Mouse (Mus musculus) heart, embryonic 16.5 days (tissue): Measurements from ENCODE around the gene Tdgf1. TPM values are rescaled to one million over a fixed set of nuclear protein-coding genes. Genes with fewer than 3 reads are reported as not detected.
A peak's percentile ranks its signal among the peaks of the same experiment; 100 is the strongest.

ENCODE experiments used
- ATAC-seq: fragments of 200-750 bp; cut with Nextera tagmentation; replicated peaks from 2 replicates; pipeline ENCODE4 v1.8.0; 2017; ENCODE audit warnings: moderate number of reproducible peaks; ENCODE audit not compliant: insufficient read depth, low FRiP score; ENCODE audit errors: extremely low read depth
- H3K27ac ChIP-seq: fragments of 300-500 bp; sonication (generic); 2 replicates; pipeline ENCODE4 v1.5.1; 2014; ENCODE audit warnings: mild to moderate bottlenecking, low read length, control low read depth, moderate library complexity
- H3K27me3 ChIP-seq: fragments of 300-500 bp; sonication (generic); 2 replicates; pipeline ENCODE4 v1.6.1; 2014; ENCODE audit warnings: low read length, mixed read lengths; ENCODE audit not compliant: control insufficient read depth, insufficient read depth
- H3K36me3 ChIP-seq: fragments of 300-500 bp; sonication (generic); 2 replicates; pipeline ENCODE4 v1.6.1; 2014; ENCODE audit not compliant: control insufficient read depth, insufficient read depth
- H3K4me1 ChIP-seq: fragments of 300-500 bp; sonication (generic); 2 replicates; pipeline ENCODE4 v1.6.1; 2014; ENCODE audit warnings: low read length, mixed read lengths; ENCODE audit not compliant: control insufficient read depth, insufficient read depth
- H3K4me2 ChIP-seq: fragments of 300-500 bp; sonication (generic); 2 replicates; pipeline ENCODE4 v1.6.1; 2014; ENCODE audit warnings: low read depth, mild to moderate bottlenecking, control low read depth, low read length
- H3K4me3 ChIP-seq: fragments of 300-500 bp; sonication (generic); 2 replicates; pipeline ENCODE4 v1.5.1; 2014; ENCODE audit warnings: mild to moderate bottlenecking, control low read depth, low read length
- H3K9ac ChIP-seq: fragments of 300-500 bp; sonication (generic); 2 replicates; pipeline ENCODE4 v1.6.1; 2014; ENCODE audit warnings: low read length, control low read depth
- H3K9me3 ChIP-seq: fragments of 300-500 bp; sonication (generic); replicated peaks from 2 replicates; pipeline ENCODE4 v1.6.1; 2016; ENCODE audit warnings: low read length; ENCODE audit not compliant: control insufficient read depth
- WGBS: fragments of 180-500 bp; shearing (Covaris S2); extraction: QIAGEN DNeasy Blood & Tissue Kit; methylation state at CpG from one replicate; pipeline ENCODE4 v1.1.7; 2014; 5-methylcytosine and 5-hydroxymethylcytosine counted together
- polyA plus RNA-seq: library from polyadenylated mRNA; unstranded; fragments of >200 nt; fragmentation: Nextera tagmentation; extraction: Ambion mirVana; gene quantifications from 2 replicates; pipeline ENCODE4 v1.2.1, GENCODE M21; 2015

The Tdgf1 gene
- polyA plus RNA-seq, 1 experiment from 2014 or later: not detected

DNA sequence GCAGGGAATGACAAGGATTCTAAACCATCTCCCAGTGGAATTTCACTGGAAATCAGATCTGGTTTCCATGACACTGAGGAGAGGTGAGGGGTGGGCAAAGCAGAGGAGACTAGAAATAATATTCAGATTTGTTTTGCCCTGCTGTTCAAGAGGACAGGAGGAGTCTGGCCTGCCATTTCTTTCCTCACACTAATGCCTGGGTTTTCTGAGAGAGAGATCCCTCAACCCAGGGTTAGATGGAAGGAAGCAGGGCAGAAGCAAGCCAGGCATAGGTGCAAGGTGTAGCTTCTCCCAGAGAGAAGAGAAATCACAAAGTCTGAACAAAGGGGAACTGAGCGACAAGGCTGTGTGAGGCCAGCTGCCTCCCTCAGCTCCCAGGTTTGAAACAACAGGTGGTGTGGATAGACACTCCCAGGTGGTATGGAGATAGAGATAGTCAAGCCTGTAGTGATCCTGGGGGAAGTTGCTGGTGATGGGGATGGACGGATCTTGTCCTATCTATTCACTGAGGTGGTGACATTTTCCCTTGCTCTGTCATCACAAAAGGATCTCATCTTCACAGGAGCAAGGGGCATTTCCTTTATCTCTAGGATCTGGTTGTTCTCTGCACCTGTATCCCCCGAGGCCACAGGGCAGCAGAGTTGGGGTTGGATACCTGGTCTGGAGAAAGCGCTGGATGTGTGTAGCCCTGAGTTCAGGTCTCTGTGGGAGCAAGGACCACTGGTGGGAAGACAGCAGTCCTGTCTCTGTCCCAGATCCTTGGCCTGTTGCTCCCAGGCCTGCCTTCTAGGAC lies 37.9 kb downstream of the Tdgf1 start:
- no peak overlapping the region for H3K9ac ChIP-seq
- no peaks in the 10 kb centered on the region for H3K9me3 ChIP-seq
- H3K4me2 ChIP-seq: no peak overlapping the region
- H3K27ac ChIP-seq: no peak overlapping the region
- no peak overlapping the region for H3K4me3 ChIP-seq
- no peaks in the 10 kb centered on the region for H3K4me1 ChIP-seq
- no peak for ATAC-seq
- no peaks in the 10 kb centered on the region for H3K36me3 ChIP-seq
- 72% methylated on average over 4 of the region's 4 CpGs for WGBS
- no peaks in the 10 kb centered on the region for H3K27me3 ChIP-seq

DNA sequence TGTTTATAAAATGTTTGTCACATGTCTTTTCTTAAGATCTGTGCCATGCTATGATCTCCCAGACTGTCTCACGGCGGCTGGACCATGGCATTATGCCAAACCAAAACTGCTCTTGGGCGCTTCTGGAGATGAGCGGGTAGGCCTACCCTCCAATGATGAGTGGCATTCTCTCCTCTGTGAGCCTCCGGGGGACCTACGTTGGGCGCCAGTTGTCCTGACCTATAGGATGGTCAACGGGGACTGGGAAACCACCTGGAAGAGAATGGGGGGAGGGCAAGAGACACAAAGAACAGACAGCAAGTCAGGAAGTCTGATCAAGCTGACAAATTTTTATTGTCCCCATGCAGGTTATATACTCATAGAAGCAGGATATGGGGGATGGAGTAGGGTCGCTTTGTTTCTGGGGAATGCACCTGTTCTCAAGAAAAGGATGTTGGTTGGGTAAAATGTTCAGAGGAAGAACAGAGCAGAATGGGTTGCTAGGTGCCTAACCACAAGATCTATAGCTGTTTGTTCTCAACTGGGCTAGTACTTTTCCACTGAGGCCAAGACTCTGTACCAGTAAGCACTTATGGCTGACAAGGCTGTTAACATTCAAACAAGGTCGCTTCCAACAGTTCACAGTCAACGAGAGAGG lies 38.6 kb downstream of the Tdgf1 start:
- Histone ChIP-seq H3K36me3 (no peaks in the 10 kb centered on the region), H3K4me3 (no peak overlapping the region), H3K27me3 (no peaks in the 10 kb centered on the region), H3K9me3 (no peaks in the 10 kb centered on the region), H3K4me2 (no peak overlapping the region), H3K9ac (no peak overlapping the region), H3K4me1 (no peaks in the 10 kb centered on the region), H3K27ac (no peak overlapping the region)
- WGBS: 89% methylated on average over 11 of the region's 11 CpGs
- ATAC-seq: no peak; the same call in 1 of the 2 replicates

GRCm38 (mm10) chr9:110902271-110902670 lies 43.7 kb downstream of the Tdgf1 start:
- H3K9ac ChIP-seq: no peak overlapping the region
- no peak overlapping the region for H3K27ac ChIP-seq
- no peaks in the 10 kb centered on the region for H3K27me3 ChIP-seq
- H3K9me3 ChIP-seq: no peaks in the 10 kb centered on the region
- H3K4me2 ChIP-seq: no peak overlapping the region
- ATAC-seq: no peak
- no peaks in the 10 kb centered on the region for H3K36me3 ChIP-seq
- 53% methylated on average over 4 of the region's 4 CpGs for WGBS
- no peak overlapping the region for H3K4me3 ChIP-seq
- H3K4me1 ChIP-seq: no peaks in the 10 kb centered on the region; the same call in 1 of the 2 replicates

DNA sequence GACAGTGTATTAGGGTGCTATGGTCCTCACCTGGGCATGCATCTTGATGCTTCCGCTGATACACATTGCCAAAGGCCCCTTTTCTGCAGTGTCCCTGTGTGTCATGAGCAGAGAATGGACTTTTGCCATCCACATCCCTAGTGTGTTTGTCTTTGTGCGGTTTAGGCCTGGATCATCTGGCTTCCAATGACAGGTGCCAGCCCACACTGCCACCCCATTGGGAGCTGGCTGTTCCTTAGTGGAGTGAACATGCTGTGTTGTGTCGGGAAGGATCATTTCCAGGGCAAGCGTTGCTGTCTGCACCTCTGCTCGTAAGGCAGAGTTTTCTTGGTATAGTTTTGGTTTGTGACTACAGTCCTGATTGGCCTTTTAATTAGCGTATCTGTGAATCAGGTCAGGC lies 44.8 kb downstream of the Tdgf1 start:
- Histone ChIP-seq H3K27ac (no peak overlapping the region), H3K4me1 (peaks cover 4% of the 10 kb centered on the region), H3K4me3 (no peak overlapping the region), H3K36me3 (no peaks in the 10 kb centered on the region), H3K9me3 (no peaks in the 10 kb centered on the region), H3K4me2 (no peak overlapping the region), H3K9ac (no peak overlapping the region), H3K27me3 (no peaks in the 10 kb centered on the region)
- WGBS: 86% methylated on average over 6 of the region's 6 CpGs
- no peak for ATAC-seq

GRCm38 (mm10) chr9:110899451-110900008 lies 46.4 kb downstream of the Tdgf1 start:
- no peak for ATAC-seq
- 31% methylated on average over 10 of the region's 10 CpGs for WGBS

GRCm38 (mm10) chr9:110896595-110896994 lies 49.4 kb downstream of the Tdgf1 start:
- no peaks in the 10 kb centered on the region for H3K9me3 ChIP-seq
- peak; percentile 55 for ATAC-seq
- H3K4me2 ChIP-seq: peak overlapping the region; percentile 30
- WGBS: 11% methylated on average over 6 of the region's 6 CpGs
- no peak overlapping the region for H3K4me3 ChIP-seq
- no peaks in the 10 kb centered on the region for H3K36me3 ChIP-seq
- no peak overlapping the region for H3K27ac ChIP-seq
- H3K9ac ChIP-seq: no peak overlapping the region
- H3K4me1 ChIP-seq: peaks cover 4% of the 10 kb centered on the region
- no peaks in the 10 kb centered on the region for H3K27me3 ChIP-seq

More at GRCm38 (mm10) chr9:110899451-110900008, 46.4 kb downstream of the Tdgf1 start:
- Histone ChIP-seq H3K36me3 (no peaks in the 10 kb centered on the region), H3K27ac (no peak overlapping the region), H3K9me3 (no peaks in the 10 kb centered on the region), H3K4me1 (peaks cover 4% of the 10 kb centered on the region), H3K27me3 (no peaks in the 10 kb centered on the region), H3K4me2 (no peak overlapping the region), H3K9ac (no peak overlapping the region), H3K4me3 (no peak overlapping the region)

DNA sequence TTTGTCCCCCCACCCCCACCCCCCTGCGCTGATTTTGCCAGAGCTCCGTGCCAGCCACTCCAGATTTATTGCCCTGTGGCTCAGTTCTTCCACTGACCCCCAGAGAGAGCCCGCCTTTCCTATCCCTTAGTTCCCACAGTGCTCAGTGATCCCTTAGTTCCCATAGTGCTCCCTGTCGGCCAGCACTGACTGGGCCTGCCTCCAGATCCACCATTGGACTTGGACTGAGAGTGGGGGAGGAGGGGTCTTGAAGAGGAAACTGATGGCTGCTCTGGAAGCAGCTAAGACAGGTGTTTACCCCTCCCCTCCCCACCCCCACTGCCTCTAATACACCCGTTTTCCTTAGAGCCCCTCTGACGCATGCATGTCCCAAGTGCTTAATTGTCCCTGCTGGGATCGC lies 50.0 kb downstream of the Tdgf1 start:
- no peak overlapping the region for H3K9ac ChIP-seq
- no peaks in the 10 kb centered on the region for H3K27me3 ChIP-seq
- no peaks in the 10 kb centered on the region for H3K9me3 ChIP-seq
- 27% methylated on average over 7 of the region's 7 CpGs for WGBS
- H3K4me2 ChIP-seq: peak overlapping the region; percentile 30; the same call in 1 of the 2 replicates
- peaks cover 6% of the 10 kb centered on the region for H3K4me1 ChIP-seq
- H3K4me3 ChIP-seq: no peak overlapping the region
- no peaks in the 10 kb centered on the region for H3K36me3 ChIP-seq
- ATAC-seq: no peak
- no peak overlapping the region for H3K27ac ChIP-seq

DNA sequence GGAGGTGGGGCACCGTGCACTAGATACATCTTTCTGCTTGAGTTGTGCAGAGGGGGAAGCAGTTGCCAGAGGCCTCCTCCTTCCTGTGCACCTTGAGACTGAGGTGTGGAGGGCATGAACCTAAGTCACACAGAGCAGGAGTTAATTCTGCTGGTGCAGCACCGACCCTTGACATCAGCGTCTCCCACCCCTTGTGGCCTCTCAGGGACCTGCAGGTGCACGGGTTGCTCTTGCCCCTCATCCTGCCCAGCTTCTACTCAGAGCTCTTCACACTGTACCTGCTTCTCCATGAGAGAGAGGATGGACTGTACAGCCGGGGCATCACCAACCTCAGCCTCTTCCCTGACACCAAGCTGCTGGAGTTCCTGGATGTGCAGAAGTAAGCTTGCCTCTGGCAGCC lies 50.5 kb downstream of the Tdgf1 start:
- peaks cover 6% of the 10 kb centered on the region for H3K4me1 ChIP-seq
- H3K36me3 ChIP-seq: no peaks in the 10 kb centered on the region
- H3K27me3 ChIP-seq: no peaks in the 10 kb centered on the region
- ATAC-seq: no peak
- H3K9me3 ChIP-seq: no peaks in the 10 kb centered on the region
- no peak overlapping the region for H3K4me2 ChIP-seq
- no peak overlapping the region for H3K27ac ChIP-seq
- WGBS: 53% methylated on average over 5 of the region's 5 CpGs
- H3K9ac ChIP-seq: no peak overlapping the region
- no peak overlapping the region for H3K4me3 ChIP-seq

- no peak overlapping the region for H3K9ac ChIP-seq
- WGBS: 65% methylated on average over 10 of the region's 10 CpGs
- H3K4me1 ChIP-seq: peaks cover 6% of the 10 kb centered on the region
- no peaks in the 10 kb centered on the region for H3K36me3 ChIP-seq
- no peaks in the 10 kb centered on the region for H3K27me3 ChIP-seq
- H3K27ac ChIP-seq: no peak overlapping the region
- H3K4me3 ChIP-seq: no peak overlapping the region
- ATAC-seq: no peak
- H3K9me3 ChIP-seq: no peaks in the 10 kb centered on the region
- H3K4me2 ChIP-seq: no peak overlapping the region
These were observed 52.5 kb downstream of the Tdgf1 start for GRCm38 (mm10) chr9:110893429-110893828.
